Mouse (Mus musculus): ENCODE results near the gene Sv2b.
"Not testable (repeated sequence)": the region's sequence is repeated elsewhere in the genome, so short reads cannot be mapped to it uniquely, and the experiment has no call there.

Sv2b gene

GRCm38 (mm10) chr7:75308457-75309312 is at the start of gene Sv2b:
TSS of gene Sv2b (minus strand) at chr7:75309262.
- DNase-seq (ENCODE audit: low spot score in 2 of 2): peak in 1 of 2 experiments; percentile 6

- DNase-seq (ENCODE audit: low spot score in 2 of 2): no peak
Measured at GRCm38 (mm10) chr7:75358284-75358851, 49.3 kb upstream of the Sv2b start.

GRCm38 (mm10) chr7:75355521-75355920 is 46.5 kb upstream of the Sv2b start:
- DNase-seq (ENCODE audit: low spot score in 2 of 2): no peak

GRCm38 (mm10) chr7:75352777-75353374 is 43.8 kb upstream of the Sv2b start:
- DNase-seq (ENCODE audit: low spot score in 2 of 2): no peak

- DNase-seq (ENCODE audit: low spot score in 2 of 2): no peak
Measured at GRCm38 (mm10) chr7:75350172-75350571, 41.1 kb upstream of the Sv2b start.

GRCm38 (mm10) chr7:75332311-75332710 is 23.2 kb upstream of the Sv2b start:
- DNase-seq (ENCODE audit: low spot score in 2 of 2): no peak

GRCm38 (mm10) chr7:75329740-75330142 is 20.7 kb upstream of the Sv2b start:
- DNase-seq (ENCODE audit: low spot score in 2 of 2): no peak

GRCm38 (mm10) chr7:75328721-75329362 is 19.8 kb upstream of the Sv2b start:
- no peak for DNase-seq (ENCODE audit: low spot score in 2 of 2)

- no peak for DNase-seq (ENCODE audit: low spot score in 2 of 2)
Measured at GRCm38 (mm10) chr7:75325273-75325672, 16.2 kb upstream of the Sv2b start.

GRCm38 (mm10) chr7:75322742-75323141 is 13.7 kb upstream of the Sv2b start:
- DNase-seq (ENCODE audit: low spot score in 2 of 2): not testable (repeated sequence)

- no peak for DNase-seq (ENCODE audit: low spot score in 2 of 2)
Measured at GRCm38 (mm10) chr7:75320009-75320408, 10.9 kb upstream of the Sv2b start.

GRCm38 (mm10) chr7:75318320-75318719 is 9.3 kb upstream of the Sv2b start:
- DNase-seq (ENCODE audit: low spot score in 2 of 2): no peak

- DNase-seq (ENCODE audit: low spot score in 2 of 2): no peak
Measured at GRCm38 (mm10) chr7:75314873-75315272, 5.8 kb upstream of the Sv2b start.

GRCm38 (mm10) chr7:75309570-75309969 is 508 bp upstream of the Sv2b start:
- no peak for DNase-seq (ENCODE audit: low spot score in 2 of 2)

- no peak for DNase-seq (ENCODE audit: low spot score in 2 of 2)
Measured at GRCm38 (mm10) chr7:75308140-75308456, 964 bp downstream of the Sv2b start.

GRCm38 (mm10) chr7:75307570-75308087 is 1.4 kb downstream of the Sv2b start:
- DNase-seq (ENCODE audit: low spot score in 2 of 2): no peak

GRCm38 (mm10) chr7:75305901-75306465 is 3.1 kb downstream of the Sv2b start:
- DNase-seq (ENCODE audit: low spot score in 2 of 2): no peak

GRCm38 (mm10) chr7:75302523-75303215 is 6.4 kb downstream of the Sv2b start:
- no peak for DNase-seq (ENCODE audit: low spot score in 2 of 2)

GRCm38 (mm10) chr7:75299245-75299644 is 9.8 kb downstream of the Sv2b start:
- DNase-seq (ENCODE audit: low spot score in 2 of 2): no peak

GRCm38 (mm10) chr7:75296688-75297119 is 12.4 kb downstream of the Sv2b start:
- no peak for DNase-seq (ENCODE audit: low spot score in 2 of 2)

- DNase-seq (ENCODE audit: low spot score in 2 of 2): no peak
Measured at GRCm38 (mm10) chr7:75295228-75295865, 13.7 kb downstream of the Sv2b start.
